Mouse (Mus musculus) Patski (cell line): ENCODE measurements around the gene Ciart. TPM values are rescaled to one million over a fixed set of nuclear protein-coding genes. Genes with fewer than 3 reads are reported as not detected.
"Not testable (repeated sequence)": the region's sequence is repeated elsewhere in the genome, so short reads cannot be mapped to it uniquely, and the experiment has no call there.

Experiments used
- ATAC-seq: fragments of 100-300 bp; one replicate; pipeline ENCODE4 v1.8.0; 2021
- CTCF ChIA-PET: fragments of 350-600 bp; sonication (Branson Sonifier 250); formaldehyde crosslinking; loops from one replicate; lab custom pipeline; 2022; ENCODE audit warnings: inconsistent platforms; lab: Charles Lee
- POLR2A ChIA-PET: fragments of 350-600 bp; sonication (Branson Sonifier 250); formaldehyde crosslinking; loops from one replicate; lab custom pipeline; 2022; ENCODE audit warnings: antibody characterized with exemption, inconsistent platforms; lab: Charles Lee
- DNase-seq: peaks from one replicate; pipeline ENCODE4 v3.0.0-alpha.2; 2011; ENCODE audit warnings: low read depth, low spot score
- H3K27me3 ChIP-seq: fragments of 371-371 bp; one replicate; pipeline ENCODE4 v1.5.1; 2021
- CTCF ChIP-seq: fragments of 100-300 bp; IDR thresholded peaks from one replicate; pipeline ENCODE4 v1.5.1; 2021
- in situ Hi-C: fragments of 300-500 bp; cut with MboI; formaldehyde crosslinking; loops from 3 replicates; pipeline ENCODE4 v1.11.1; 2018; ENCODE audit warnings: low pct_unique_long_range_greater_than_20kb, mixed read lengths
- polyA plus RNA-seq: library from polyadenylated mRNA; unstranded; gene quantifications from one replicate; pipeline ENCODE4 v1.2.3, GENCODE M21; 2021

Ciart gene
- polyA plus RNA-seq, 1 experiment from 2014 or later: 6.8 TPM

DNA sequence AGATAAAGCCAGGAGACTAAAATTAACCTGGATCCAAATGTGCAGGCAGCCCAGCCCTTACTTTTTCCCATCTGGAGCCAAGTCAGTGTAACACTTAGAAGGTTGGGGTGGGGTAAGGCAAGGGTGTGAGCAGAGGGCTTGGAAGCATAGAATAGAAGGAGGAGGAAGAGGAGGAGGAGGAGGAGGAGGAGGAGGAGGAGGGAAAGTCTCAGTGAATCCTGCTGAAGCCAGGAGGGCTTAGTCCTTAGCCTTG lies 20.2 kb upstream of the Ciart start:
- ChIA-PET POLR2A (no interaction called here), CTCF (no interaction called here)
- no peak for ATAC-seq
- H3K27me3 ChIP-seq: no peaks in the 10 kb centered on the region
- no peak for TF ChIP-seq CTCF
- no peak for DNase-seq
- in situ Hi-C loops: no loop called here

- ChIA-PET POLR2A (interaction anchor here (2.3 kb wide), 1 partner anchor 19 kb away, joined by 4 read pairs; the partner anchor contains the start of gene Ciart), CTCF (interaction anchor here (0.9 to 1.2 kb wide), 3 partner anchors 9 to 33 kb away, joined by 3 to 4 read pairs (median 4); no protein-coding TSS in a partner anchor)
- DNase-seq (no peak), ATAC-seq (no peak)
- in situ Hi-C loops: no loop called here
- no peak for TF ChIP-seq CTCF
- no peaks in the 10 kb centered on the region for H3K27me3 ChIP-seq
Observed at GRCm38 (mm10) chr3:95901616-95902372, 19.7 kb upstream of the Ciart start.

DNA sequence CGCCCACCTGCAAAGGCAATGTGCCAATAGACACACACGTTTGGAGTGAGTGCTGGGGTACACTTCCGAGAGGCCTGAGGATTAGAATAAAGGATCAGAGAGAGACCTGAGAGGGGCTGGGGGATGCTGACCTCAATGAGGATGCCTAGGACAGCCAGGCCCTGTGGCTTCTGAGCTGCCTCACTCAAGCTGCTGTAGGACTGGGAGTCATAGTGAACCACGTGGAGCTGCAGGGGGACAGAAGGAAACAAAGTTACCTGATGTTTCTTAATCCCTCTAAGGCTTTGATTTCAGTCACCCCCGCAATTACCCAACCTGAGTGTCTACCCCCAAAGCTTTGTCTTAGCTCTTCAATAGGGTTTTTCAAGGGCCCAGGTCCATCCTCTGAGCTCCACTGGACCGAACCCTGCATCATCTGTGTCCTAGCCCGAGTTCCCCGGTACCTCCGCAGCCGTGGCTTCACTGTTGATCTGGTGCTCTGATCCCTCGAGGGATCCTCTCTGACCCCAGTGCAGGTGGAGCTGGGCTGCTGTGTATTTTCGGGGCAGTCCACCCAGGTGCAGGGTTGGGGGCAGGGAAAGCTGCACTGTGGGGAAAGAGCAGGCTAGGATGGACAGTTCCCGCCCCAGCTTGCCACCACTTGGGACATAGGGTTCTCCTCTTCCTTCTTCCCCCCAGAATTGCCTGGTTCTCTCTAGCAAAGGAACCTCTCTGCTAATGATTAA lies 17.9 kb upstream of the Ciart start:
- ChIA-PET POLR2A (interaction anchor here (0.6 to 2.3 kb wide), 3 partner anchors 17 to 158 kb away, joined by 3 to 4 read pairs (median 4); partner anchors contain the start of genes Ciart and Vps45), CTCF (interaction anchor here (1.0 to 1.4 kb wide), 4 partner anchors 12 to 362 kb away, joined by 3 to 5 read pairs (median 4); partner anchors contain the start of gene Ciart)
- DNase-seq (no peak), ATAC-seq (no peak)
- H3K27me3 ChIP-seq: no peaks in the 10 kb centered on the region
- no peak for TF ChIP-seq CTCF
- in situ Hi-C loops: no loop called here

GRCm38 (mm10) chr3:95895501-95895900 lies 13.4 kb upstream of the Ciart start:
- H3K27me3 ChIP-seq, in situ Hi-C loops, ATAC-seq, CTCF ChIA-PET, DNase-seq: not testable (repeated sequence)
- POLR2A ChIA-PET: interaction anchor here (0.7 kb wide), 1 partner anchor 10 kb away, joined by 3 read pairs; no protein-coding TSS in a partner anchor

DNA sequence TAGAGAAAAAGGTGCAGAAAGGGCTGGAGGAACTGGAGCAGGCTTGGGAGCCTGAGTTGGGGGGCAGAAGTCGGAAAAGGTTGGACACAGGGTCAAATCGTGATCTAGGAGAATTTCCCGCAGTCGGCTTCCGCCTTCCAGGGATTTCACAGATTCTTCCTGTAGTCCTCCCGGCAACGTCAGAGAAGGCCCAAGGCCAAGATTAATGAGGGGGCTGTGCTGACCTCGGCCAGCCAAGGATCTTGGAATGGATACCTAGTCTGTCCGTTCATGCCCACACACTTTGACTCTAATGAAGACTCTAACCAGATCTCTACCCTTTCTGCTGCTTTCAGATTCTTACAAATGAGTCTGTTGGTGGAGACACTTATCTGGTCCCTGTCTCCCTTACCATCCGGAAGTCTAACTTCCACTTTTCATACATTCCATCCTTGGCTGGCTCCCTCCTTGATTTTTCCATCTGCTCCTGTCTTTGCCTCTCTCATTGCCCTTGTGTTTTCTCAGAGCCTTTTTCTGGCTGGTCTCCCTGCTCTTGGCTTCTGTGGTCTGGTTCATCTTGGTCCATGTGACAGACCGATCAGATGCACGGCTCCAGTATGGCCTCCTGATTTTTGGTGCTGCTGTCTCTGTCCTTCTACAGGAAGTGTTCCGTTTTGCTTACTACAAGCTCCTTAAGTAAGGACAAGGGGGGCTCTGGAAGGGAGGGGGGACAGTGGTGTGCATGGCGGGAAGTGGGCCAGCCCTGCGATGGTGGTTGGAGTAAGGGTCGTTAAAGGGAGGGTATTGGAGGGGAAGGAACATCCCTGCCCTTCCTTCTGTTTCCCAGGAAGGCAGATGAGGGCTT lies 12.5 kb upstream of the Ciart start:
- in situ Hi-C loops: no loop called here
- no peaks in the 10 kb centered on the region for H3K27me3 ChIP-seq
- POLR2A ChIA-PET: interaction anchor here (0.7 to 2.9 kb wide), 2 partner anchors 11 to 589 kb away, joined by 3 to 16 read pairs; partner anchors contain the start of gene Car14
- ATAC-seq (peak; percentile 44), DNase-seq (no peak)
- TF ChIP-seq CTCF: no peak
- CTCF ChIA-PET: interaction anchor here (1.6 kb wide), 1 partner anchor 11 kb away, joined by 4 read pairs; no protein-coding TSS in a partner anchor

DNA sequence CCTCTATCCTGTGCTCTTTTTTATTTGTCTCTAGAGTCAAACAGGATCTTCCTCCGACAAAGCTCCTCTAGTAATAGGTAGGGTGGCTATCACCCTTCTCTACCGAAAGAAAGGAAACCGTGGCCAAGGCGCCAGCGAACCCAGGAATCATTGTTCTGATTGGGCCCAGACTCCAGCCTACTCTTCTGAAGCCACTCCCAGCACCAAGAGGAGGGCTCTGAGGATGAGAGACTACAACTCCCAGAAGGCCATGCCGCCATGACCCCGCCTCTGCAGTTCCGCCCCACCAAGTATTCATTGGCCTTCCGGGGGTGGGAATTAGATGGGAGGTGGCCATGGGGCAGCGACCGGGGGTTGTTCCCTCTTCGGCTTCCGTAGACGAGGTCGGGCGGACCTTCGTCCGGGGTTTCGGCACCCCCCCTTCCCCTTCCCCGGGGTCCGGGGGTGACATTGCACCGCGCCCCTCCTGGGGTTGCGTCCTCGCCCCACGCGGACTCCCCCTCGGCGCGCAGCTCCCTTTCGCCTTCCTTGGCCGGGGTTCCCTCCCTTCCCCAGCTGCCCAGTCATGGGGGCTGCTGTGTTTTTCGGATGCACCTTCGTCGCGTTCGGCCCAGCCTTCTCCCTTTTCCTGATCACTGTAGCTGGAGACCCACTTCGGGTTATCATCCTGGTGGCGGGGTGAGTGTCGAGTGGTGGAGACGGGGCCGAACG lies 11.7 kb upstream of the Ciart start, which contains the start of gene Aph1a:
Gene Aph1a, plus strand, starts transcription at position 364 of the 711 bp plus-strand sequence.
- in situ Hi-C loops, H3K27me3 ChIP-seq: not testable (repeated sequence)
- ATAC-seq: peak; percentile 91
- CTCF ChIA-PET: interaction anchor here (1.5 to 1.6 kb wide), 3 partner anchors 8 to 12 kb away, joined by 4 to 8 read pairs (median 4); no protein-coding TSS in a partner anchor
- POLR2A ChIA-PET: interaction anchor here (1.6 to 2.9 kb wide), 2 partner anchors 12 kb away, joined by 5 to 16 read pairs; partner anchors contain the start of genes Car14 and Ciart
- DNase-seq: peak; percentile 96

GRCm38 (mm10) chr3:95893126-95893525 lies 11.1 kb upstream of the Ciart start:
- no peak for DNase-seq
- in situ Hi-C loops: no loop called here
- no peaks in the 10 kb centered on the region for H3K27me3 ChIP-seq
- CTCF ChIA-PET: interaction anchor here (1.5 to 1.6 kb wide), 2 partner anchors 8 to 10 kb away, joined by 4 to 8 read pairs; no protein-coding TSS in a partner anchor
- POLR2A ChIA-PET: interaction anchor here (0.7 to 2.9 kb wide), 3 partner anchors 11 to 393 kb away, joined by 3 to 16 read pairs (median 5); partner anchors contain the start of genes Car14 and Ciart
- ATAC-seq: no peak
- TF ChIP-seq CTCF: no peak

DNA sequence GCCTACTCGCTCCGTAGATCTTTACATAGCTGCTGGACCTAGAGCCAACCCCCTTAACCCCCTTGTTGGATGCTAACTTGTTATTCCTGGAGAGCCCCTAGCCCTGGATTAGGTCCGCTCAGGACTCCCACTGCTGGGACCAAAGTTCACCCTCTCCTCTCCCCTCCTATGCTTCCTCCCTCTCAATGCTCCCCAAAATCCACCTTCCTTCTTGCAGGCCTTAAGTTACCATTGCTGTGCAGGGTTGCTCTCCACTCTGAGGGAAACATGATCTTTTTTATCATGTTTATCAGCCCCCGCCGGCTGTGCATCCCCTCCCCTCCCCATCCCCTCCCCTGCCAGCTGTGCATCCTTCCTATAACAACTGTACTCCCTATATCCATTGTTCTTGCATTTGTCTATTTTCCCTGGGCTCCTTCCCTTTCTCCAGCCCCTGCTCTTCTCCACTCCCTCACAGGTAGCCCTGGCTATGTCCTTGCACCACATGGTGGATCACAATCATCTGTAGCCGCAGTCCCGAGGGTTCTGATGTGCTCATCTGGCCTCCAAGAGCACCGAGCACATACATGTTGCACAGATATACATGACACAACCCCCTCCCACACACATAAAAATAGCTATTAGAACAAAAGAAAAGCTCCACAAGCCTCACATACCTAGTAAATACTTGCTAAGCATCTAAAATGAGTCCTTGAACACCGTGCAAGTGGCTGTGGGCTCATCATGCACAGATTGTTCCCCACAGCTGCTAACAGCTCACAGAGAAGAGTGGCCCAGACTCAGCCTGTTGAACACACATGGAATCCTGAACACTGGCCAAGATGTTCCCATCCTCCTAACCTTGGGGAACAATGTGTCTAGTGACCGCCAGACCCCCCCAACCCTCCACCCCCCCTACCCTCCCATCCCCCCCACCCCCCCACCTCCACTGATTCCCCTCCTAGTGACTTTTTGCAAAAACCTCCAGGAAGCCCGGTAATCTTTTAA lies 10.3 kb upstream of the Ciart start:
- ATAC-seq: no peak
- H3K27me3 ChIP-seq: no peaks in the 10 kb centered on the region
- no peak for TF ChIP-seq CTCF
- ChIA-PET POLR2A (interaction anchor here (0.7 to 2.9 kb wide), 3 partner anchors 11 to 394 kb away, joined by 3 to 16 read pairs (median 5); partner anchors contain the start of genes Car14 and Ciart), CTCF (interaction anchor here (1.5 to 1.6 kb wide), 2 partner anchors 9 kb away, joined by 4 to 8 read pairs; no protein-coding TSS in a partner anchor)
- no peak for DNase-seq
- in situ Hi-C loops: no loop called here
